Mouse (Mus musculus) intestine, embryonic 15.5 days (tissue): ENCODE results near the gene Dlg2. TPM values are rescaled to one million over a fixed set of nuclear protein-coding genes. Genes with fewer than 3 reads are reported as not detected.

Experiments used
- ATAC-seq: fragments of 200-750 bp; cut with Nextera tagmentation; 2 replicates; pipeline ENCODE4 v1.8.0; 2017; ENCODE audit warnings: moderate TSS enrichment, moderate library complexity
- H3K27ac ChIP-seq: fragments of 300-500 bp; sonication (generic); 2 replicates; pipeline ENCODE4 v1.5.1; 2015; ENCODE audit warnings: mild to moderate bottlenecking, inconsistent platforms
- H3K27me3 ChIP-seq: fragments of 300-500 bp; sonication (generic); replicated peaks from 2 replicates; pipeline ENCODE4 v1.6.1; 2015; ENCODE audit warnings: inconsistent platforms
- H3K36me3 ChIP-seq: fragments of 300-500 bp; sonication (generic); 2 replicates; pipeline ENCODE4 v1.6.1; 2015; ENCODE audit warnings: inconsistent platforms
- H3K4me1 ChIP-seq: fragments of 300-500 bp; sonication (generic); replicated peaks from 2 replicates; pipeline ENCODE4 v1.6.1; 2015; ENCODE audit warnings: inconsistent platforms
- H3K4me2 ChIP-seq: fragments of 300-500 bp; sonication (generic); replicated peaks from 2 replicates; pipeline ENCODE4 v1.6.1; 2015; ENCODE audit warnings: mild to moderate bottlenecking, inconsistent platforms
- H3K4me3 ChIP-seq: fragments of 300-500 bp; sonication (generic); replicated peaks from 2 replicates; pipeline ENCODE4 v1.5.1; 2015; ENCODE audit warnings: inconsistent platforms
- H3K9ac ChIP-seq: fragments of 300-500 bp; sonication (generic); 2 replicates; pipeline ENCODE4 v1.6.1; 2015; ENCODE audit warnings: inconsistent platforms
- H3K9me3 ChIP-seq: fragments of 300-500 bp; sonication (generic); 2 replicates; pipeline ENCODE4 v1.6.1; 2016; ENCODE audit warnings: inconsistent platforms
- WGBS: fragments of 180-500 bp; shearing (Covaris S2); methylation state at CpG from one replicate; pipeline ENCODE4 v1.1.7; 2015; 5-methylcytosine and 5-hydroxymethylcytosine counted together
- polyA plus RNA-seq: library from polyadenylated mRNA; unstranded; fragments of >200 nt; fragmentation: Nextera tagmentation; extraction: Ambion mirVana; gene quantifications from 2 replicates; pipeline ENCODE4 v1.2.1, GENCODE M21; 2015

Gene Dlg2
- polyA plus RNA-seq, 1 experiment from 2014 or later: 4.8 TPM

GRCm38 (mm10) chr7:92373863-92374357 lies 1897.4 kb downstream of the Dlg2 start:
- no peak for ATAC-seq
- H3K4me3 ChIP-seq: no peak overlapping the region
- no peak overlapping the region for H3K4me2 ChIP-seq
- no peaks in the 10 kb centered on the region for H3K4me1 ChIP-seq
- H3K36me3 ChIP-seq: no peaks in the 10 kb centered on the region
- no peak overlapping the region for H3K9ac ChIP-seq
- WGBS: 90% methylated on average over 5 of the region's 5 CpGs
- H3K27me3 ChIP-seq: no peaks in the 10 kb centered on the region
- H3K27ac ChIP-seq: no peak overlapping the region
- H3K9me3 ChIP-seq: no peaks in the 10 kb centered on the region

GRCm38 (mm10) chr7:92383913-92384484 lies 1907.5 kb downstream of the Dlg2 start:
- WGBS: 83% methylated on average over 5 of the region's 5 CpGs
- no peaks in the 10 kb centered on the region for H3K27me3 ChIP-seq

GRCm38 (mm10) chr7:92392052-92392640 lies 1915.7 kb downstream of the Dlg2 start:
- Histone ChIP-seq H3K9ac (no peak overlapping the region), H3K4me3 (no peak overlapping the region), H3K27me3 (no peaks in the 10 kb centered on the region), H3K4me1 (no peaks in the 10 kb centered on the region), H3K4me2 (no peak overlapping the region), H3K36me3 (no peaks in the 10 kb centered on the region), H3K27ac (no peak overlapping the region), H3K9me3 (no peaks in the 10 kb centered on the region)
- ATAC-seq: no peak
- 78% methylated on average over 6 of the region's 6 CpGs for WGBS

More at GRCm38 (mm10) chr7:92383913-92384484, 1907.5 kb downstream of the Dlg2 start:
- no peak overlapping the region for H3K4me3 ChIP-seq
- no peak for ATAC-seq
- H3K27ac ChIP-seq: no peak overlapping the region
- no peaks in the 10 kb centered on the region for H3K36me3 ChIP-seq
- H3K4me1 ChIP-seq: no peaks in the 10 kb centered on the region
- no peak overlapping the region for H3K4me2 ChIP-seq
- H3K9ac ChIP-seq: no peak overlapping the region
- no peaks in the 10 kb centered on the region for H3K9me3 ChIP-seq

- Histone ChIP-seq H3K27ac (no peak overlapping the region), H3K4me1 (no peaks in the 10 kb centered on the region), H3K9ac (no peak overlapping the region), H3K4me3 (no peak overlapping the region), H3K9me3 (no peaks in the 10 kb centered on the region), H3K36me3 (no peaks in the 10 kb centered on the region), H3K27me3 (no peaks in the 10 kb centered on the region), H3K4me2 (no peak overlapping the region)
- ATAC-seq: no peak
- WGBS: 93% methylated on average over 1 of the region's 1 CpGs
Observed at GRCm38 (mm10) chr7:92396783-92397182, 1920.3 kb downstream of the Dlg2 start.

GRCm38 (mm10) chr7:92398841-92399240 lies 1922.4 kb downstream of the Dlg2 start:
- no peak overlapping the region for H3K9ac ChIP-seq
- ATAC-seq: no peak
- H3K4me2 ChIP-seq: no peak overlapping the region
- H3K27ac ChIP-seq: no peak overlapping the region
- 66% methylated on average over 1 of the region's 1 CpGs for WGBS
- H3K36me3 ChIP-seq: no peaks in the 10 kb centered on the region
- no peaks in the 10 kb centered on the region for H3K4me1 ChIP-seq
- no peak overlapping the region for H3K4me3 ChIP-seq
- no peaks in the 10 kb centered on the region for H3K9me3 ChIP-seq
- no peaks in the 10 kb centered on the region for H3K27me3 ChIP-seq

GRCm38 (mm10) chr7:92400551-92400950 lies 1924.1 kb downstream of the Dlg2 start:
- Histone ChIP-seq H3K36me3 (no peaks in the 10 kb centered on the region), H3K4me1 (no peaks in the 10 kb centered on the region), H3K27ac (no peak overlapping the region), H3K4me3 (no peak overlapping the region), H3K9me3 (no peaks in the 10 kb centered on the region), H3K27me3 (no peaks in the 10 kb centered on the region), H3K4me2 (no peak overlapping the region), H3K9ac (no peak overlapping the region)
- 59% methylated on average over 1 of the region's 1 CpGs for whole genome bisulfite sequencing
- ATAC-seq: no peak

GRCm38 (mm10) chr7:92401001-92401688 lies 1924.7 kb downstream of the Dlg2 start:
- WGBS: 58% methylated on average over 4 of the region's 4 CpGs
- H3K4me3 ChIP-seq: no peak overlapping the region
- H3K36me3 ChIP-seq: no peaks in the 10 kb centered on the region
- no peak overlapping the region for H3K9ac ChIP-seq
- no peak for ATAC-seq
- no peaks in the 10 kb centered on the region for H3K27me3 ChIP-seq
- no peaks in the 10 kb centered on the region for H3K4me1 ChIP-seq
- H3K4me2 ChIP-seq: no peak overlapping the region
- H3K9me3 ChIP-seq: no peaks in the 10 kb centered on the region
- H3K27ac ChIP-seq: no peak overlapping the region

GRCm38 (mm10) chr7:92408479-92408878 lies 1932.0 kb downstream of the Dlg2 start:
- 63% methylated on average over 5 of the region's 5 CpGs for WGBS

GRCm38 (mm10) chr7:92420474-92420873 lies 1944.0 kb downstream of the Dlg2 start:
- Histone ChIP-seq H3K9ac (no peak overlapping the region), H3K4me3 (no peak overlapping the region), H3K36me3 (no peaks in the 10 kb centered on the region), H3K9me3 (no peaks in the 10 kb centered on the region), H3K4me2 (no peak overlapping the region), H3K27ac (no peak overlapping the region), H3K4me1 (no peaks in the 10 kb centered on the region), H3K27me3 (no peaks in the 10 kb centered on the region)
- 73% methylated on average over 10 of the region's 10 CpGs for WGBS
- no peak for ATAC-seq

More at GRCm38 (mm10) chr7:92408479-92408878, 1932.0 kb downstream of the Dlg2 start:
- no peak overlapping the region for H3K27ac ChIP-seq
- no peak overlapping the region for H3K9ac ChIP-seq
- no peak overlapping the region for H3K4me2 ChIP-seq
- H3K4me1 ChIP-seq: no peaks in the 10 kb centered on the region
- H3K4me3 ChIP-seq: no peak overlapping the region
- no peaks in the 10 kb centered on the region for H3K27me3 ChIP-seq
- H3K9me3 ChIP-seq: no peaks in the 10 kb centered on the region
- H3K36me3 ChIP-seq: no peaks in the 10 kb centered on the region
- ATAC-seq: no peak

GRCm38 (mm10) chr7:92423017-92423416 lies 1946.5 kb downstream of the Dlg2 start:
- WGBS: 90% methylated on average over 3 of the region's 3 CpGs
- Histone ChIP-seq H3K4me3 (no peak overlapping the region), H3K27ac (no peak overlapping the region), H3K9ac (no peak overlapping the region), H3K4me2 (no peak overlapping the region), H3K4me1 (no peaks in the 10 kb centered on the region), H3K27me3 (no peaks in the 10 kb centered on the region), H3K36me3 (no peaks in the 10 kb centered on the region), H3K9me3 (no peaks in the 10 kb centered on the region)
- no peak for ATAC-seq

- Histone ChIP-seq H3K27me3 (no peaks in the 10 kb centered on the region), H3K9me3 (no peaks in the 10 kb centered on the region), H3K4me3 (no peak overlapping the region), H3K27ac (no peak overlapping the region), H3K9ac (no peak overlapping the region), H3K4me2 (no peak overlapping the region), H3K4me1 (no peaks in the 10 kb centered on the region), H3K36me3 (no peaks in the 10 kb centered on the region)
- WGBS: 67% methylated on average over 3 of the region's 3 CpGs
- no peak for ATAC-seq
Observed at GRCm38 (mm10) chr7:92424703-92425102, 1948.2 kb downstream of the Dlg2 start.

- no peaks in the 10 kb centered on the region for H3K36me3 ChIP-seq
- no peak overlapping the region for H3K4me3 ChIP-seq
- 62% methylated on average over 4 of the region's 4 CpGs for WGBS
- no peaks in the 10 kb centered on the region for H3K9me3 ChIP-seq
- no peaks in the 10 kb centered on the region for H3K4me1 ChIP-seq
- no peaks in the 10 kb centered on the region for H3K27me3 ChIP-seq
- no peak overlapping the region for H3K4me2 ChIP-seq
- H3K27ac ChIP-seq: no peak overlapping the region
- no peak overlapping the region for H3K9ac ChIP-seq
- no peak for ATAC-seq
Observed at GRCm38 (mm10) chr7:92427280-92427679, 1950.8 kb downstream of the Dlg2 start.
